Mouse (Mus musculus) A20 (cell line): ENCODE measurements around the gene Tnrc6b.

Experiments
- DNase-seq: peaks from one replicate; pipeline ENCODE4 v3.0.0-alpha.2; 2011; ENCODE audit warnings: low read depth, low spot score

Gene Tnrc6b

DNA sequence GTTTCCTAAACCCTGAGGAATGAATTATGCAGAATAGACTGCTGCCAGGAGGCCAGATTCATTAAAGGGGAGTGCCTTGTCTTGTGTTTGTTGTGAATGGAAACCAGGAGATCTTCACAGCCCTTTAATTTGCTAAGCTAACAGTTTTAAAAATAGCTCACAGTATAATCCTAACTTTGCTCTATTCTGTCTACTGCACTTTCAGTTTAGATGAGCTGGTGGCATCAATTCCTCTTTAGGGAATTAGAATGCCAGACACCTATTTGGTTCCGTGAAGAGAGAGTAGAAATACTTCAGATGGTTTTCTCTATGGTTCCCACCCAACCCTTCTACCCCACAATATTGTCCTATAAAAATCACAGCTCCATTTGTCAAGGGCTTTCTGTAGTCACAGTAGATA lies 74.6 kb downstream of the Tnrc6b start:
- no peak for DNase-seq

DNA sequence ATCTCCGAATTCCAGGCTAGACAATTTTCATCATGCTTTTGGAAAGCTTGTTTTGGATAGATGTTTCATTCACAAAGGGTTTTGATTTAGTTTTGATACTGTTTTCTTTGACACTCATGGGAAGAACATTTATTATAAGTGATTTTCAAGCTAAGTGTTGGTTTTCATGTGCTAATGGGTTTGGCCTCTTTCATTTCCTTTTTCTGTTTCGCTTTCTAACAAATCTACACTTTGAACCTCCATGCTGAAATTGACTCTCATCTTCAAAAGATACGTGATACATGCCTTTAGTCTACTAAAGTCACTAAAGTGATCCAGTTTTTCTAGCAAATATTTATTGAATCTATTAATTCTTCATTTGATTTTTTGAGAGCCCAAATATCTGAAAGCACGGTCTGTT lies 76.6 kb downstream of the Tnrc6b start:
- DNase-seq, result peak; percentile 41

DNA sequence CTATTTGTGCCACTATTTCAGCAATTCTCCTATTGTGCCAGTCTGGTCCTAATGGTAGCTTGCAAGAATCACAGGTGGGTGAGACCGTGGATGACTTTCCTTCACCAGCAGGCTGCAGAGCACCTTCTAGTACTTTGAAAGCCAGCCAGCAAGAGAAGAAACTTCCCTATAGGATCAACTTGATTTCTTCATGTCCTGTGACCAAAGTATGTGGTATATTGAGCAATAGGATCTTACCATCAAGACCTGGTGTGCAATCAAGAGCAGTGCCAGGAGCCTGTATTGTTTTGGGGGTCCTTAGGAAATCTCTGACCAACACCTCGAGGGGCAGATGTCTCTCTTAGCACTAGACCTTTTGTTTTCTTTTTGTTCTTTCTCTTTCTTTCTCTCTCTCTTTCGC lies 81.4 kb downstream of the Tnrc6b start:
- DNase-seq, result no peak

DNA sequence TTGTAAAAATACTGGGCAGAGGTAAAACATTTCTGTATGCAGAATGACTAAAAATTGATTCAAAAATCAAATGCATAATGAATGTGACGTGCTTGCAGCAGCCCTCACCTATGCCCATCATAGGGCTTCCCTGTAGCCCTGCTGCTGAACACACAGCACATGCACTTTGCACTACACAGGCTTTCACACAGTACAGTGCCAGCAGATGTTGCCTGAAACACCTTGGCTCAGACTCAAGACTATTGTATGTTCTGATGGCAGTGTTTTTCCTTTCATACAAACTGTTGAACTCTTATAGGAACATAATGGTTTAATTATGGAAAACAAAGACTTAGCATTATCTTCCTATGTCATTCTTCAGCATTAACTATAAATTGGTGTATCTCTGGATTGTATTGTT lies 84.0 kb downstream of the Tnrc6b start:
- DNase-seq, result no peak

DNA sequence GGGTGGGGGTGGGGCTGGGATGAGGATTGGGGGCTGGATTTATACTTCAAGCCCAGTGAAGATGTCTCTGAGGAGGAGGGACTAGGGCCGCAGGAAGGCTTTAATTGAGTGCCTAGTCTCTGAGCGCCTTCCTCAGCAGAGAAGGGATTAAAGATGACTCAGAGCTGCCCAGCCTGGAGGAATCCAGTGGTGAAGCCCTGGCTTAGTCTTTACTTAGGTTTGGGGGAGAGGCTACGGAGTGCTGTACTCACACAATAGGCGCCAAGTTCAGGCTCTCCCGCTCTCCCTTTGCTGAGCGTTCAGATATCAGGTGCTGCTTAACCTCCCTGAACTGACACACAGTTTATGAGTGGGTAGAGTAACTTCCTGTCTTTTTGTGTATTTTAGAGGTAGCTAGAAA lies 86.6 kb downstream of the Tnrc6b start:
- DNase-seq, result peak; percentile 75

DNA sequence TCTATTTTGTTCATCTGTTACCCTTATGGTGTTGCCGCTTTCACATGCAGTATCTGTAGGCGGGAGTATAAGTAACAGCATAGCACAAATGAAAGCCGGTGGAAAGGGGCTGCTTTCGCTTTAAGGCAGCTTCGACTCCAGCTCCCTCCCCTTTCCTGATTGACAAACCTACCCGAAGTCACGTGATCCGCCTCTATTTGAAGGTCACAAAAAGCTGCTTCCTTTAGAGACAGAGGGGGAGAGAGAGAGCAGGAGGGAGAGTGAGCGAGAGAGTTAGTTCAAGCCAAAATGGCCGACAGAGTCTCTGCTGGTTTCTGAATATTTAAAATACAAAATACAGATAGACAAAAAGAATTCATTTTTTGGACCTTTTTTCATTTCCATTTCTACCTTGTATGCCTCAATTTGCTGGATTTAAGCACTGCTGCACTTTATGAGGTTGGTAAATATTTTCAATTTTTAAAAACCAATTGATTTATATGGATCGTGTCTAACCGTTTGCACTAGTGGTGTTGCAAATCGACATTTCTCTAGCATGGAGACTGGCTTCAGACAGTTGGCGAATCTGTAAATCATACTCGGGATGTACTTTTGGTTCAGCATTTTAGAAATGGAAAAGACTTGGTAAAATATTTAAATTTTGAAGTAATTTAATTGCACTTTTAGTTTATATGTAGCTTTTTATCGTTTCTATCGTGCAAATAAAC lies 87.4 kb downstream of the Tnrc6b start:
- peak; percentile 96 for DNase-seq

DNA sequence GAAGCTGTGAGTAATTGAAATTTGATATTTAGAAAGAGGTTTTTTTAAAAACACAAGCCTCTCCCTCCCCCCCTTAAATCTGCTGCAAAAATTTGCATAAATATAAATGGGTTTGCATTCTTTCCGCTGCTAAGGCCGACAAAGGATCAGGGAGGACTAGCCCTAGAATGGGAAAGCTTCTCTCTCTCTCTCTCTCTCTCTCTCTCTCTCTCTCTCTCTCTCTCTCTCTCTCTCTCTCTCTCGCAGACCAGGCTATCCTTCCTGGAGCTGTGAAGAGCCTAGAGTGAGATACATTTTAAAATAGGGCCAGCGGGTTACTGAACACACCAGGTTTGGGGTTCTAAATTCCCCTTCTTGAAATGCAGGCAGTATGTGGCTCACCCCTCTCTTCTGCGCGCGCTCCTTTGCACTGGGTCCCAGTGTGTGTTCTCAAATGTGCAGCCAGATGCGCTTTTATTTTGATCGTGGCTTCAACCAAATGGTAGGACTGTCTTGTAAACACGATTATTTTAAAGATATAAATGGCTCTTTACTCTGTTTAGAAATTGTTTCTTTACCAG lies 88.0 kb downstream of the Tnrc6b start:
- DNase-seq, result peak; percentile 91

DNA sequence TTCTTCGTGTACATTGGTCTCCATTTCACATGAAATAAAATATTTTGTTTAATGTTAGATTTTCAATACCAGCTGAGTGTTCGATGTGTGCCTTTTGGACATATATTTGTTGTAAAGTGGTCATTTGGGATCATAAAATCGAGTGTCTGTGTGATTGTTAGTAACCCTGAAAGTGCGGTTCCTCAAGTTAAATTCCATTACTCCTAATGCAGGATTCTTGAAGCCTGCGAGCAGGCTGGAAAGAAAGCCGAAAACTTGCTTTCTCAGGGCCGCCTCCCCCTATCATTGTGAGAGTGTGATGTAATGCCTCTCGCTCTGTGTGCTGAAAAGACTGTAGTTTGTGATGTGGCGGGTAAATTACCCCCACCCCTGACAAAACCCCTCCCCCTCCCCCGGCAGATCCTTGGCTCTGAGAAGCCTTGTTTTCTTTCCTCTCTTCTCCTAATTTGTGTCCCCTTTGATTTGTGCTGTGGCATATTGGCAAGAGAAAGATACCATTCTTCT lies 88.6 kb downstream of the Tnrc6b start:
- peak; percentile 83 for DNase-seq

DNA sequence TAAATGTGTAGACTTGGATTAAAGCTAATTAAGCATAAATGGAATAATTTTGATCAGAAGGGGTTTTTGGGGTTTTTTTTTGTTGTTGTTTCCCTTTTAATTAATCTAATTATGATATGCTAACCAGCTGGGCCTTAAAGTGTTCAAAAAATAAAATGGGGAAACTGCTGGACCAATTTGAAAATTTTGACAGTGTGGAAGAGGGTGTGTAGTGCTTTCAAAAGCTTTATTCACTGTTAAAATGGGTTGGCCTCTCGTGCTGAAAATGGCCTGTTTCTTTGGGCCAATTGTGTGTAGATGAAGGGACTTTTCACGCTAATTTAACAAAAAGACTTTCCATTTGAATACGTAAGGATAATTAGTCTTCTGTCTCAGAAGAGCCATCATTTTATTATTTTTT lies 89.1 kb downstream of the Tnrc6b start:
- no peak for DNase-seq

DNA sequence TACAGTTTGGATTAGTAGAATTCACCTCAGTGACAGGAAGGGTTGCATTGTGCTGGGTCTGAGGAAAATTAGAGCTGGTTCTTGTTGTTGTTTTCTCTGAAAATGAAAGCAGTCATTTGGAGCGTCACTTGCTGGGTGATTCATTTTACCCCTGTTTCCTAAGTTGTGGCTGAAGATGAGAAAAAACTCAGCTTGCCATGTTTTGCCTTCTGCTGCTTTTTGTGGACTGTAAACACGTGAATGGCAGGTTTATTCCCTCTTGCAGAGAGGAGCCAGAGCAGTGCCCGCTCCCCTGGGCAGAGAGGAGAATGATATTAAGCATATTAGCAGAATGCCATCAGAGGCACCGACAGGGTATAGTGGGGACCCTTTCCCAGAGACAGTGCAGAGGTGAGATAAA lies 89.7 kb downstream of the Tnrc6b start:
- DNase-seq, result peak; percentile 43

DNA sequence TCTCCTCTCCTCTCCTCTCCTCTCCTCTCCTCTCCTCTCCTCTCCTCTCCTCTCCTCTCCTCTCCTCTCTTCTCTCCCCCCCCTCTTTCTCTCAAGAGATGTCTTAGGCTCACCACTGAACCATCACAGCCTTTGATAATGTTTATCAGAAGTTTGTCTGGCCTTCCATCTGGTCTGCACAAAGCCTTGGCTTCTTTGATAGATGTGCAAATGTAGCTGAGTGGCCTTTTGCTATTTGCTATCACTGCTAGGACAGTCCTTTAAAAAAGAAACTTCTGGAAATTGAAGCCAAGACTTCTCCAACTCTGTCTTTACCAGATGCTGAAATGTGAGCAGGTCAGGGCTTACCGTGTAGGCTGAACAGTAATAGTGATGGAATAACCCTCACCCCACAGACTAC lies 90.5 kb downstream of the Tnrc6b start:
- DNase-seq, result no peak

DNA sequence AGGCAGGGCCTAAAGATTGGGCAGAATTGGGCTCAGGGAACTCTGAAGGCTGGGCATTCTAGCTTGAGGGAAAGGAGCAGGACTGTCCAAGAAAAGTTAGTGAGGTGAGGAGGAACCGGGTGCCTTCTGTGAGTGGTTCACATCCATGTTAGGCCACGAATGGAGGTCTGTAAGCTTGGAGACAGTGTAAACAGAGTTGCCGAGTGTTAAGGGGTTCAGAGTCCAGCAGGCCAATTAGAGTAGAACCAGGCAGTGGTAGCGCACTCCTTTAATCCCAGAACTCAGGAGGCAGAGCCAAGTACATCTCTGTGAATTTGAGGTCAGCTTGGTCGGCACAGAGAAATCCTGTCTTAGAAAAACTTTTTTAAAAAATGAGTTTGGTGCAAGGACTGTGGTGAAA lies 96.0 kb downstream of the Tnrc6b start:
- no peak for DNase-seq

DNA sequence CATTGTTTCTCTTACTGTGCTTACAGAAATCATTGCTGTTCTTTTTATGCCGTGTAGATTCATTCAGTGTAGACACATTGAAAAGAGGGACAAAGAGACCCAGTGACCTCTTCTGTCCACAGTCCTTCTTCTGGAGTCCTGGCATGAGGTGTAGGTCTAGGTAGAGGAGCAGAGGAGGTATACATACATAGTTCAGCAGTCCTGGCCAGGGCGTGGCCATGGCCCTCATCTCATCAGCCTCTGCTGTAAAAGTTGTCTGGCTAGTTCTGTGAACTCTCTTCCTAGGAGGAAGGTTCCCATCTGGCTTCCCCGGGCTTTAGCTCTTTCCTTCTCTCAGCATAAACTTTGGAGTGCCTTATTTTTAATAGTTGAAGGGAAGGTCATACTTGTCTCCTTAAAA lies 99.1 kb downstream of the Tnrc6b start:
- no peak for DNase-seq

DNA sequence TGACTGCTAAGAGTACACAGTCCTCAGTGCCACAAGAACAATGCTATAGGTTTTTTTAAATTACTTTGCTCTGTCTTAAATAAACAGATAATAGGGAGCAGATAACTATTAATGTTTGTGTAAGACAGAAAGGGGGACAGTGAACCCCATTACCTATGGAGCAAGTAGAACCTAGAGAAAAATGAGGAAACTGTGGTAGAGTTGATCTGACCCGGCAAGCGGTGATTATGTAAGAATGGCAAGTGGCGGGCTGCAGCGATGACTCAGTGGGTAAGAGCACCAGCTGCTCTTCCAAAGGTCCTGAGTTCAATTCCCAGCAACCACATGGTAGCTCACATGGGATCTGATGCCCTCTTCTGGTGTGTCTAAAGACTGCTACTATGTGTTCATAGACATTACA lies 101.7 kb downstream of the Tnrc6b start:
- no peak for DNase-seq

DNA sequence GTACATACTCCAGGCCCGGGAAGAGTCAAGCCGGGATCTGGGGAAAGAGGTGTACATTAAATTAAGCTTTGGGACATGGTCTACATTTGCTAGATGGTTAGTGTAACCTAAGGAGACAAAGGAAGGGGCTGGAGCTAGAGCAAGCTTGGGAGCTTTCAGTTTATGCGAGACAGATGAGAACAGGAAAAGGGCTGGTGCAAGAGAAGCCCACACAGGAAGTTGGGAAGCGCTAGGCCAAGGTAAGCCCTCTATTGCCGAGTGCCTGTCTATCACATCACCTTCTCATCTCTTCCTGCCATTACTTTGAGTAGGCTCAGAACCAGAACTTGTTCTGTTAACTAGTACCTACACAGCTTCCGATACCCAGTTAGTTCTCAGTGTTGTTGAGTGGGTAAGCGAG lies 103.7 kb downstream of the Tnrc6b start:
- DNase-seq, result no peak

DNA sequence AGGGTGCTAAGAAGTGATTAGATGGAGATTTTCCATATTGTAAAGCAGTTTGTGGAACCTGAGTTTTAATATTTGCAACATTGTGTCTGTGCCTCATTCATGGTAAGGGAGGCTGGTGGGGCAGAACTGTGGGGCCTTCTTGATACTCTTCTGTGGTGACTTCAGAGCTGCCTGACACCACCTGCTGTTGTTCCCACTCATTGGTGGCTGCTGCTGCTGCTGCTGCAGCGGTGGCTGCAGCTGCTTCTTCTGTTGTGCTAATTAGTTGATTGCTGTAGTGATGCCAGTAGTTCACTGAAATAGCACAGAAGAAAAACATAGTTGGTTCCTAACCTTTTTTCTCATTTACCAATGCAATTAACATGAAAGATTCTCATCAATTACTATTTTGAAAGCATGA lies 111.2 kb downstream of the Tnrc6b start:
- DNase-seq, result peak; percentile 26

DNA sequence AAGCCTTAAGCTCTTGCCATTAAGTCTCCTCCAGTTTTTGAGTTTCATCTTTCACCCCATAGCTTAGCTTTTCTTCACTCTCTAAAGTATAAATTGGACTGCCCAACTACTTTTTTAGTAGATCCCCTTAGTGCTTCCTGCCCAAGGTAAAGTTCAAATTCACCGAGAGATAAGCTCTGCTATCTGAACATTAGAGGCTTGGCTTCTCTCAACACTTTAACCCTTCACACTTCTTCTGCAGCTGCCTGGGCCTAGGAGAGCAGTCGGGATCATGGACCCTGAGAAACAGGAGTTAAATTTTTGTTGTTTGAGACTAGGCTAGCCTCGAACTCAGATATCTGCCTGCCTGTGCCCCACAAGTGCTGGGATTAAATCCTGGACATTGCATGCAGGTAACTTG lies 120.1 kb downstream of the Tnrc6b start:
- no peak for DNase-seq

DNA sequence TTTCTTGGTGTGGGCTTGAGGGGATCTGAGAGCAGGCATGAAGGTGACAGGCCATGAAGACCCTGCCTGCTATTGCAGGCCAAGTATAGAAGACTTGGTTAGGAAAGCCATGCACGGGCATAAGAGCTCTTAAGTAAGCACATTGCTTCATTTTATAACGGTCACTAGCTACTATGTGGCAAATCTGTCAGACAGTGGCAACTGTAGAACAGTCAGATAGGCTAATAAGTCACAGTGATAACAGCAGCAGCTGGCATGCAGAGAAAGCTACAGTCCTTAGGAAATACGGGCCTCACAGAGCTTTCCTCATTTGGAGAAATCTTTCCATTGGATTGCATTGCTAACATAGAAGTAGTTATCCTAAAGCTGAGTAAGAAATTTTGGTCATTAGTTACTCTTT lies 121.7 kb downstream of the Tnrc6b start:
- DNase-seq, result no peak

DNA sequence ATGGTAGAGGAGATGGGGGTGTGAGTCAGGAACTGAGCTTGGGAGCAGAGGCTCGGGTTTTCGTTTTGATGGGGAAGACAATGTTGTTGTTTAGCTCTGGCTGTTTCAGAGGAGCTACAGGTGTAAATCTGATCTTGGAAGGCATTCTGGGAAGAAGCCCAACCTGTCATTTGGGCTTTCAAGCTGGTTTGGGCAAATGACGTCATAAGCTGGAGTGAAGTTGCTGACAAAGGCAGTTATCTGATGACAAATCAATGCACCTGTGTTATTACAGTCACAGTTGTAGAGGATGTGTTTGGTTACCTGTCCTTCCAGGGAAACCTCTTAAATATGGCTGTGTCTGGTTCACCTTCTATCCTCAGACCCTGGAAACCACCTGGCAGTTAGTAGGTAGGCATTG lies 125.1 kb downstream of the Tnrc6b start:
- no peak for DNase-seq

DNA sequence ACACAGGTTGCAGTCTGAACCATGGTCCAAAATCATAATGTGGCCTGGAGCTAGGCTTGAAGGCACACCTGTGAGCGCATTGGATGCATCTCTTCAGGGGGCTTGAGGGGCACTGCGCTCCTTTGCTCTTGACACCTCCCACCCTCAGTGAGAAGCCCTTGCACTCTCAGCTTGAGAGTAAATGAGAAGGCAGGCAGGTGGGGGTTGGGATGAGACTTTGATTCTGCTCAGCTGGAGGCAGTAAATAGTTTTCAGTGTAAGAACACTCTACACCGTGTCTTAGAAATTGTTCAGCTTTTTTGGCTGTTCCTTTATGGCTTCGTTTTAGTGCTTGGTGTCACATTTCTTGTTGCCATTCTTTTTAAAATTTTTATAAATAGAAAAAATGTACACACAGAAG lies 127.7 kb downstream of the Tnrc6b start:
- no peak for DNase-seq

DNA sequence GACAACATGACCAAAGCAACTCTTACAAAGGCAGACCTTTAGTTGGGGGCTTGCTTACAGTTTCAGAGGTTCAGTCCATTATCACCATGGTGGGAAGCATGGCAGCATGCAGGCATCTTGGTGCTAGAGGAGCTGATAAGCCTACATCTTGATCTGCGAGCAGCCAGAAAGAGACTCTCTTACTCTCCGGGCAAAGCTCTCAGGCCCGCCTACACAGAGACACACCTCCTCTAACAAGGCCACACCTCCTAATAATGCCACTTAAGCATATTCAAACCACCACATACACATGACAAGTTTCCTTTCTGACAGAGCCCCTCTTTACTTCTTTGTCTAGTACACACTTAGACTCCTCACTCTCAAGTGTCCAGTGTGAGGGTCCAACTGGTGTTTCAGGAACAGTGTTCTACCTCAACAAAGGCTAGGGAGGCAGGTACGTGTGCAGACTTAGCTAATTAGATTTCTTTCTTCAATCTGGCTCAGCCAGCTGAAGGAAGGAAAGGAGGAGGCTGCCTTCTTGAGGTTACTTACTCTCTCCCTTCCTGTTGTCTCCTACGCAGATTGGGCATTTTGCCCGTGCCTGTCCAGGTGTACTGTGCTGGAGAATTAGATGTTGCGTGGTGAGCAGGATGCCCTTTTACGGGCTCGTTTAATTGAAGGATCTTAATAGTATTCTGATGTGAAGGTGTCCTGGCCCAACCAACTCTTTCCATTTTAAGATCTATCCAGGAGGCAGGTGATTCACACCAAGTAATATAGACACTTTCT lies 128.7 kb downstream of the Tnrc6b start:
- no peak for DNase-seq

DNA sequence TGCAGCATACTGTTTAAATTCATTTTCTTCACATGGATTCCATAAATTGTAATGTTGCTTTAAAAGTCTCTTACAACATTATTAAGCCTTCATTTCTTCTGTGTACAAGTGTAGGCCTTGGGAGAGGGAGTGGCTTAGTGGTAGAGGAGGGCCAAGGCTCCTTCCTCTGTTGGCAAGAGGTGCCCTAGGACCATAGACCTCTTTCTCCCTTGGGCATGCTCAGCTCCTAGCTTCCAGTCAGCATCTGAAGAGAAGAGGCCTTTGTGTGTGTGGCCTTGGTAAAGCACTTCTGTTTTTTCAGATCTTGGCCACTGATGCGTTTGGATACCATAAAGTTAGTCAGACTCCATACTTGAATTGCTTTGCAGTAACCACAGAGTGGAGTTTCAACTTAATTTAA lies 133.1 kb downstream of the Tnrc6b start:
- DNase-seq, result no peak

DNA sequence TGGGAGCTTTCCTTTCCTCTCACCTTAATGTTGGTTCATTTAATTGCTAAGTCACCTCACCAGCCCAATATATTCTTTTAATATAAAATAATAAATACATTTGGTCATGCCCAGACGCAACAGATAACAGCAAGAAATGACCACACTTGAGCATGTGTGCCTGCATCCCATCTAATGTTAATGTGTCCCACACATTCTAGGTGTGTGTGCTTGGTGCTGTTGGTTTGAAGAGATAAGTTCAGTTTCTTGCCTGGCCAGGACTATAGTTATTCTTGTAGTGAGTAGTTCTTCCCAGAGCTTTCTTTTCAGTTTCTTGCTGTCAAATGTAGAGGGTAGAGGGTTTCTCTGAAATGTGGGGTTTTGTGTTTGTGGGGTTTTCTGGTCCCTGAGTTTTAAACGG lies 133.8 kb downstream of the Tnrc6b start:
- no peak for DNase-seq
